Mouse (Mus musculus) erythroblast, embryonic 14.5 days (primary cell): ENCODE data around the gene Pdik1l. TPM values are rescaled to one million over a fixed set of nuclear protein-coding genes. Genes with fewer than 3 reads are reported as not detected.

Experiments
- H3K27me3 ChIP-seq: 2 replicates; pipeline ENCODE4 v1.6.1; 2012; ENCODE audit warnings: inconsistent platforms; ENCODE audit not compliant: control insufficient read depth
- H3K36me3 ChIP-seq: 2 replicates; pipeline ENCODE4 v1.6.1; 2012; ENCODE audit warnings: mild to moderate bottlenecking, inconsistent platforms; ENCODE audit not compliant: control insufficient read depth
- H3K4me1 ChIP-seq: 2 replicates; pipeline ENCODE4 v1.6.1; 2012; ENCODE audit warnings: inconsistent platforms; ENCODE audit not compliant: control insufficient read depth
- H3K4me3 ChIP-seq: replicated peaks from 2 replicates; pipeline ENCODE3; 2012; ENCODE audit warnings: moderate library complexity, mild to moderate bottlenecking, inconsistent platforms
- H3K9me3 ChIP-seq: 2 replicates; pipeline ENCODE4 v1.6.1; 2012; ENCODE audit warnings: low read length, inconsistent platforms, mixed read lengths; ENCODE audit not compliant: control insufficient read depth
- GATA1 ChIP-seq: IDR thresholded peaks from 2 replicates; pipeline ENCODE4 v1.6.1; 2012; ENCODE audit warnings: low read length, inconsistent platforms, mixed read lengths
- TAL1 ChIP-seq: IDR thresholded peaks from 3 replicates; pipeline ENCODE4 v1.6.1; 2012; ENCODE audit warnings: low read length, inconsistent platforms, mixed read lengths
- polyA plus RNA-seq: library from polyadenylated mRNA; stranded (reverse); fragments of >175 nt; gene quantifications from 2 replicates; pipeline ENCODE4 v1.2.3, GENCODE M21; 2012

Pdik1l gene
- 0.14 and 0.53 TPM in 2 replicates for polyA plus RNA-seq

DNA sequence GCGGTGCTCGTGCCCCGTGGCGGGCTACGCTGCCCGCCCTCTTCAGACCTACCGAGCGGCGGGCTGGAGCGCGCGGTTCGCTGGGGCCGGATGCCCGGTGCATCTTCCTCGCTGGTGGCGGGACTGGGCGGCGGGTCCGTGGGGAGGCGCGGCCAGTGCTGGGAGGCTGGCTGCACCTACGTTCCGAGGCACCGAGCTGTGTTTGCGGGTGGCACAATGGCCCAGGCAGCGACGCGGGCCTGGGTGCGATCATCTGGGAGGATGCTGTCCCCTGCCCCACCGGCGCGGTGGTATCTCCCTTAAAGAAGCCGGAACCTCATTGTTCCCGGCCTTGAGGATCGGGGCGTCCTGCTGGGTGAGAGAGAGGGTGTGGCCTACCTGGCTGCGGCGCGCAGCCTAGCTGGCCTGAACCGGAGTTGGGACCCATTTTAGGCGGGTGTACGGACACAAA is at the start of gene Pdik1l:
Gene Pdik1l, minus strand, starts transcription at position 321 of the 451 bp plus-strand sequence.
- H3K4me3 ChIP-seq: peak within 1 kb of the TSS; percentile 100
- H3K27me3 ChIP-seq: peaks cover 9% of the 10 kb centered on the region
- TF ChIP-seq GATA1: no peak
- TF ChIP-seq TAL1: no peak
- peaks cover 44% of the 10 kb centered on the region for H3K4me1 ChIP-seq
- no peaks in the 10 kb centered on the region for H3K9me3 ChIP-seq
- peaks cover 29% of the 10 kb centered on the region for H3K36me3 ChIP-seq

DNA sequence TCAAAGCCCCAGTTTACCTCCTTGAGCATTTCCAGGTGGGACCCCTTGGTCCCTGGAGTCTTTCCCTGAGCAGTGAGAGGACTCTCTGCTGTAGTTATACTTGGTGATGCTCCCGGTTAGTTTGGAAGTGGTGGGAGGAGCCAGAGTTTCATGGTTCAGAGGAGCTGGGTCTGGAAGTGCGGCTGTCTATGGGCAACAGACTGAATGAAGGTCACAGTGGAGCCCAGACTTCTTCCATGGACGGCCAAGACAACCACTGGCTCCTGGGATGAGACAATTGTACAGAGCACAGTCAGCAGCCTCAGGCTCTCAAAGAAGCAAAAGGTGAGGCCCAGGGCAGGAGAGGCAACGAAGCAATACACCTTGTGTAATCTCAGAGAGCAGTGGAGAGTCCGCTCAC is 42.6 kb upstream of the Pdik1l start:
- no peaks in the 10 kb centered on the region for H3K9me3 ChIP-seq
- H3K36me3 ChIP-seq: no peaks in the 10 kb centered on the region
- no peak overlapping the region for H3K4me3 ChIP-seq
- H3K27me3 ChIP-seq: no peaks in the 10 kb centered on the region
- TF ChIP-seq GATA1 (no peak), TAL1 (no peak)
- no peaks in the 10 kb centered on the region for H3K4me1 ChIP-seq

DNA sequence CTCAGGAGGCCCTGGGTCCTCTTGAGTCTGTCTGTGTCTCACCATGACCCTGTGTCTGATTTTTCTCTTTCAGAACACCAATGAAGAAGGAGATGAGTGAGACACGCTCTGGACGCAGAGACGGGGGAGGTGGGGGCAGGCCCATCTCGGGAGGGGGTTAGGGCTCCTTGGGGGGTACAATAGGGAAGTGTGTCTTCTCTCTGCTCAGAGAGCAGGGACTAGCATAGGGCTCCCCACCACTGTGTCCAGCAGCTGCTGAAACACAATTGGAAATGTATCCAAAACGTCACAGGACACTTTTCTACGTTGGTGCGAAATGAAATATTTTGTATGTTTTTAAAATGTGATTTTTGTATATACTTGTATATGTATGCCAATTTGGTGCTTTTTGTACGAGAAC is 41.1 kb upstream of the Pdik1l start:
- H3K36me3 ChIP-seq: no peaks in the 10 kb centered on the region
- no peaks in the 10 kb centered on the region for H3K9me3 ChIP-seq
- H3K4me3 ChIP-seq: no peak overlapping the region
- no peaks in the 10 kb centered on the region for H3K4me1 ChIP-seq
- no peaks in the 10 kb centered on the region for H3K27me3 ChIP-seq
- TF ChIP-seq TAL1: no peak
- TF ChIP-seq GATA1: no peak

DNA sequence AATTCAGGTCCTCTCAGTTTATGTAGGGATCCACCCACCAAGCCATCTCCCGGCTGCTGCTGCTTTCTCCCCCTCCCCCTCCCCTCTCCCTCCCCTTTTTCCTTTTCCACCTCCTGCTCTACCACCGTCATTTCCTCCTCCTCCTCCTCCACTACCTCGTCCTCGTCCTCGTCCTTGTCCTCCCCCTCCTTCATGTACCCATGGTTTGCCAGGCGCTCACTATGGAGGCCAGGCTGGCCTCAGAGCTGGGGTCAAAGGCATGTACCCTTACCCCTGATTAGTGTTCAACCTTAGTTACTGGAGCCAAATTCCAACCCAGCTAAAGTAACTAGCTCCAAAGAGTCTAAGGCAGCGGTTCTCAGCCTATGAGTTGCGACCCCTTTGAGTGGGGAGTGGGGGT is 40.5 kb upstream of the Pdik1l start:
- no peak for TF ChIP-seq TAL1
- TF ChIP-seq GATA1: no peak
- H3K9me3 ChIP-seq: no peaks in the 10 kb centered on the region
- H3K4me3 ChIP-seq: no peak overlapping the region
- H3K36me3 ChIP-seq: no peaks in the 10 kb centered on the region
- no peaks in the 10 kb centered on the region for H3K27me3 ChIP-seq
- no peaks in the 10 kb centered on the region for H3K4me1 ChIP-seq

DNA sequence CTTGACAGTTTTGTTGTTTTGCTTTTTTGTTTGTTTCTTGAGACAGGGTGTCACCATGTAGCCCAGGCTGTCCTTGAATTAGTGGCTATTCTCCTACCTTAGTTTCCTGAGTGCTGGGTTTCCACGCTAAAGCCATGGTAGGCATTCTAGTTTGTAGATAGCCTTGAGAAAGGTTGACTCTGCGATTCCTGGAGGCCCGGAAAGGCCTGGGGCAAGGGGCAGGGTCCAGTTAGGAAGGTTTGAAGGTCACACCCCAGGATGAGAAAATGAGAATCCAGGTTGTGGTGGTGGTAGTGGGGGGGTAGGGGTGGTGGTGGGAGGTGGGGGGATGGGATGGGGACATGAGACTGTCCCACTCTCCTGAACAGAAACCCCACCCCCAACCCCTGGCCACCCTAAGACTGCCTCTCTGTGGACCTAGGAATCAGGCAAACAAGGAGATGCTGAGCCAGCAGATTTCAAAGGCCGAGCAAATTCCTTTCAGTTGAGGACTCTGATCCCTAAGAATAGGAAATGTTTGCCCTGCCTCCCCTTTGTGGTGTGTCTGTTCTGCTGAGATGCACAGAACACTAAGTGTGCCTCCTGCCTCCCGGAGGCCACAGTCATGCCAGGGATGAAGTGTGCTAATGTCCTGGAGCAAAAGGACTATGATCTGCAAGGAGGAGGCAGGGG is 39.3 kb upstream of the Pdik1l start:
- no peaks in the 10 kb centered on the region for H3K27me3 ChIP-seq
- TF ChIP-seq GATA1 (no peak), TAL1 (no peak)

DNA sequence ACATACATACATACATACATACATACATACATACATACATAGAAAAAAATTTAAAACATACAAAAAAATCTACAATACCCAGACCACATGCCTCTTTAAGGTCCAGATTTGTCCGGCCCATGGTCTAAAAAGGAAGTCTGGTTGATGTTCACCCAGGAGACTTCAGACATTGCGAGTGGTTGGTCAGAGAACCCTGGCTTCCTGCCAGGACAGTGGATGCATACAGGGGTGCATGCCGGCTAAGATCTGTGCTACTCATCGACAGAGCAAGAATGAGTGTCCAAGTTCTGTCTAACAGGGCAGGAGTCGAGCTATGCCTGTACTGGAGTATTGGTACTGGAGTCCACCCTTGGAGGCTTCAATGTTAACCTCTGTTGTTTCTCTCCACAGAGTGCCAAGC is 37.0 kb upstream of the Pdik1l start:
- Histone ChIP-seq H3K27me3 (no peaks in the 10 kb centered on the region), H3K4me3 (no peak overlapping the region), H3K4me1 (no peaks in the 10 kb centered on the region), H3K36me3 (no peaks in the 10 kb centered on the region), H3K9me3 (no peaks in the 10 kb centered on the region)
- TF ChIP-seq TAL1: no peak
- TF ChIP-seq GATA1: no peak

More for the DNA sequence above, 39.3 kb upstream of the Pdik1l start:
- no peak overlapping the region for H3K4me3 ChIP-seq
- no peaks in the 10 kb centered on the region for H3K36me3 ChIP-seq
- no peaks in the 10 kb centered on the region for H3K9me3 ChIP-seq
- no peaks in the 10 kb centered on the region for H3K4me1 ChIP-seq

DNA sequence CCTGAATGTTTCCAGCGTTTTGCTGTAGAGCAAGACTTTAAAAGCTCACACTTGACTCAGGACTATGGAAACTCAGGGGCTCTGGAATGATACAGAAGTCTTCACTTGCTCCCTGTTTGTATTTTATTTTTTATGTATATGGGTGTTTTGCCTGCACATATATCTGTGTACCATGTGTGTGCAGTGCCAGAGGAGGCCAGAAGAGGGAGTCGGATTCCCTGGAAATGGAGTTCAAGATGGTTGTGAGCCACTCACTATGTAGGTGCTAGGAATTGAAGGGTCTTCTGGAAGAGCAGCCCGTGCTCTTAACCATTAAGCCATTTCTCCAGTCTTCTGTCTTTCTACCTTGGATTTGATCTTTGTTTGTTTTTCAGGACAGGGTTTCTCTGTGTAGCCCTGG is 33.8 kb upstream of the Pdik1l start:
- no peaks in the 10 kb centered on the region for H3K9me3 ChIP-seq
- TF ChIP-seq GATA1: no peak
- no peak for TF ChIP-seq TAL1
- H3K4me1 ChIP-seq: no peaks in the 10 kb centered on the region
- no peaks in the 10 kb centered on the region for H3K27me3 ChIP-seq
- H3K36me3 ChIP-seq: no peaks in the 10 kb centered on the region
- H3K4me3 ChIP-seq: no peak overlapping the region

DNA sequence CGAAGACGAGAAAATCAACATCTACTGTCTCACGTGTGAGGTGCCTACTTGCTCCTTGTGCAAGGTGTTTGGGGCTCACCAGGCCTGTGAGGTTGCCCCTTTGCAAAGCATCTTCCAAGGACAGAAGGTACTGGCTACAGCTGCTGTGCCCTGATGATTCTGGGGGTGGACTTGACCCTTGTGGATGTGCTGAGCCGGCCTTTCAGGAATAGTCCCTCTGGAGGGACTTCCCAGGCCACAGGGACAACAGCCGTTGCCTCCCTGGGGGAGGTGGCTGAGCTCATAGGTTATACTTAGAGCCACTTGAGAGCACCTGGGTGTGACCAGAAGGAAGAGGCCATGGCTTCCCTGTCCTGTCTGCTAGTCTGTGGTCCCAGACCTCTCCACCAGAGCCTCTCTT is 32.0 kb upstream of the Pdik1l start:
- Histone ChIP-seq H3K9me3 (no peaks in the 10 kb centered on the region), H3K27me3 (peaks cover 2% of the 10 kb centered on the region; the same call in 1 of the 2 replicates)
- TF ChIP-seq TAL1 (no peak), GATA1 (no peak)

DNA sequence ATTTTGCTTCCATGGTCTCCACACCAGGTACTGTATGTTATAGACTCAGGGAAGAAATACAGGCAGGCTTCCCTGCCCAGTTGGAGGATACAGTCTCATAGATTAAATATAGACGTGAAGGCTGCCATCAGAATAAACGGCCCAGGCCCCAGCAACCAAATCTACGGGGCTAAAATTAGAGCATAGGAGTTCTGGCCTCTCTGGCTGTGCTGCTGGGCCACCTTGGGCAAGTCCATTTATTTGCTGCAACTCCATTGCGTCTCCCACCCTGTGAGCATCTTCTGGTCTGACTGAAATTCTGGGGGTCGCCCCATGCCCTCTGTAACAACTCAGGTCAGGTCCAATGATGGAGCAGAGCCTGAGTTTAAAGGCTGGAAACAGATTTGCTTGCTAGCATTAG is 31.4 kb upstream of the Pdik1l start:
- H3K4me3 ChIP-seq: no peak overlapping the region
- H3K9me3 ChIP-seq: no peaks in the 10 kb centered on the region
- no peaks in the 10 kb centered on the region for H3K36me3 ChIP-seq
- H3K27me3 ChIP-seq: peaks cover 2% of the 10 kb centered on the region; the same call in 1 of the 2 replicates
- no peak for TF ChIP-seq GATA1
- no peak for TF ChIP-seq TAL1
- no peaks in the 10 kb centered on the region for H3K4me1 ChIP-seq

More for the DNA sequence above, 32.0 kb upstream of the Pdik1l start:
- Histone ChIP-seq H3K4me1 (no peaks in the 10 kb centered on the region), H3K4me3 (no peak overlapping the region), H3K36me3 (no peaks in the 10 kb centered on the region)

DNA sequence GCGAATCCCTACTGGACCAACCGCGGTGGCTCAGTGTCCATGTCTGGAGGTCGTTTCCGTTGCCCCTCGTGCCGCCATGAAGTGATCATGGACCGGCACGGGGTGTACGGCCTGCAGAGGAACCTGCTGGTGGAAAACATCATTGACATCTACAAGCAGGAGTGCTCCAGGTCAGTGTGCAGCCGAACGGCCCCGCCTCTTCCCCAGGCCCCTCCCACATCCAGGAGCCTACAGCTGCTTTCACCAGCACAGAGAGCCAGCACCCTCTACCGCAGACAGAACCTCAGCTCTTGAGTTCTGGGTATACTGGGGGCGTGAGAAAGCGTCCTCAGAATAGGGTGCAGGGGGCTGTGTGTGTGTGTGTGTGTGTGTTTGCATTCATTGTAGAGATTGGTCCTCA is 28.7 kb upstream of the Pdik1l start:
- no peak overlapping the region for H3K4me3 ChIP-seq
- peaks cover 3% of the 10 kb centered on the region for H3K9me3 ChIP-seq
- no peaks in the 10 kb centered on the region for H3K36me3 ChIP-seq
- peaks cover 2% of the 10 kb centered on the region; the same call in 1 of the 2 replicates for H3K27me3 ChIP-seq
- no peaks in the 10 kb centered on the region for H3K4me1 ChIP-seq
- no peak for TF ChIP-seq TAL1
- TF ChIP-seq GATA1: no peak
